Mouse (Mus musculus) heart, postnatal 0 days (tissue): ENCODE measurements around the gene Ccnb3. TPM values are rescaled to one million over a fixed set of nuclear protein-coding genes. Genes with fewer than 3 reads are reported as not detected.

Experiments
- ATAC-seq: fragments of 200-750 bp; cut with Nextera tagmentation; 2 replicates; pipeline ENCODE4 v1.8.0; 2017; ENCODE audit warnings: low read depth, moderate number of reproducible peaks, moderate library complexity; ENCODE audit not compliant: insufficient read depth
- DNase-seq: peaks from one replicate; pipeline ENCODE4 v3.0.0-alpha.2; 2016; ENCODE audit warnings: low spot score
- H3K27ac ChIP-seq: fragments of 300-500 bp; sonication (generic); 2 replicates; pipeline ENCODE4 v1.5.1; 2014; ENCODE audit warnings: low read depth, mild to moderate bottlenecking
- H3K27me3 ChIP-seq: fragments of 300-500 bp; sonication (generic); 2 replicates; pipeline ENCODE4 v1.6.1; 2014; ENCODE audit warnings: low read length, mixed read lengths; ENCODE audit not compliant: control insufficient read depth, insufficient read depth
- H3K36me3 ChIP-seq: fragments of 300-500 bp; sonication (generic); replicated peaks from 2 replicates; pipeline ENCODE4 v1.6.1; 2014; ENCODE audit warnings: low read length, mixed read lengths; ENCODE audit not compliant: control insufficient read depth, insufficient read depth
- H3K4me1 ChIP-seq: fragments of 300-500 bp; sonication (generic); 2 replicates; pipeline ENCODE4 v1.6.1; 2014; ENCODE audit warnings: antibody characterized with exemption; ENCODE audit not compliant: control insufficient read depth, insufficient read depth
- H3K4me2 ChIP-seq: fragments of 300-500 bp; sonication (generic); 2 replicates; pipeline ENCODE4 v1.6.1; 2014; ENCODE audit warnings: low read depth, mild to moderate bottlenecking, low read length, moderate library complexity
- H3K4me3 ChIP-seq: fragments of 300-500 bp; sonication (generic); 2 replicates; pipeline ENCODE4 v1.5.1; 2014; ENCODE audit warnings: low read depth, low read length
- H3K9ac ChIP-seq: fragments of 300-500 bp; sonication (generic); replicated peaks from 2 replicates; pipeline ENCODE4 v1.6.1; 2014; ENCODE audit warnings: low read depth, low read length, mixed read lengths
- H3K9me3 ChIP-seq: fragments of 300-500 bp; sonication (generic); replicated peaks from 2 replicates; pipeline ENCODE4 v1.6.1; 2016; ENCODE audit warnings: low read length; ENCODE audit not compliant: control insufficient read depth
- CTCF ChIP-seq: IDR thresholded peaks from 2 replicates; pipeline ENCODE4 v1.5.1; 2016; ENCODE audit warnings: antibody characterized with exemption, control low read depth, low read depth
- EP300 ChIP-seq: IDR thresholded peaks from 2 replicates; pipeline ENCODE4 v1.6.1; 2016; ENCODE audit warnings: antibody characterized with exemption, low read depth
- WGBS: fragments of 180-500 bp; shearing (Covaris S2); extraction: QIAGEN DNeasy Blood & Tissue Kit; methylation state at CpG from one replicate; pipeline ENCODE4 v1.1.7; 2014; 5-methylcytosine and 5-hydroxymethylcytosine counted together
- polyA plus RNA-seq: library from polyadenylated mRNA; unstranded; fragments of >200 nt; fragmentation: Nextera tagmentation; extraction: Ambion mirVana; gene quantifications from 2 replicates; pipeline ENCODE4 v1.2.1, GENCODE M21; 2015
- total RNA-seq: library from RNA; depleted of rRNA; stranded (reverse); fragments of >200 nt; gene quantifications from 2 replicates; pipeline ENCODE4 v1.2.3, GENCODE M21; 2014; ENCODE audit warnings: low replicate concordance; rRNA removed

The Ccnb3 gene
- total RNA-seq = 0.19 and 0.77 TPM in 2 replicates
- 0.05 and 0.10 TPM in 2 replicates for polyA plus RNA-seq

- H3K27me3 ChIP-seq = no peaks in the 10 kb centered on the region
- 93% methylated on average over 19 of the region's 19 CpGs for WGBS
- H3K9me3 ChIP-seq = no peaks in the 10 kb centered on the region
- no peaks in the 10 kb centered on the region for H3K36me3 ChIP-seq
- H3K4me1 ChIP-seq = no peaks in the 10 kb centered on the region
- H3K4me2 ChIP-seq = no peak within 1 kb of the TSS
- no peak within 1 kb of the TSS for H3K27ac ChIP-seq
- H3K9ac ChIP-seq = no peak within 1 kb of the TSS
- H3K4me3 ChIP-seq = no peak within 1 kb of the TSS
- ATAC-seq (no peak), DNase-seq (no peak)
- TF ChIP-seq EP300 (no peak), CTCF (no peak)
Observed at GRCm38 (mm10) chrX:7041519-7041918, at the start of gene Ccnb3. Gene Ccnb3, minus strand, starts transcription at chrX:7041619.

- H3K36me3 ChIP-seq = no peaks in the 10 kb centered on the region
- no peaks in the 10 kb centered on the region for H3K4me1 ChIP-seq
- H3K4me2 ChIP-seq = no peak overlapping the region
- H3K9me3 ChIP-seq = no peaks in the 10 kb centered on the region
- ATAC-seq (peak; percentile 73), DNase-seq (peak; percentile 76)
- H3K4me3 ChIP-seq = no peak overlapping the region
- TF ChIP-seq EP300 = no peak
- TF ChIP-seq CTCF = no peak
- H3K27ac ChIP-seq = peak overlapping the region; percentile 65
- H3K27me3 ChIP-seq = no peaks in the 10 kb centered on the region
- H3K9ac ChIP-seq = no peak overlapping the region
Observed at GRCm38 (mm10) chrX:7090323-7090722, 48.9 kb upstream of the Ccnb3 start.

- Histone ChIP-seq H3K4me3 (no peak overlapping the region), H3K4me2 (no peak overlapping the region), H3K36me3 (no peaks in the 10 kb centered on the region), H3K4me1 (no peaks in the 10 kb centered on the region), H3K27ac (no peak overlapping the region), H3K9ac (no peak overlapping the region), H3K27me3 (no peaks in the 10 kb centered on the region), H3K9me3 (no peaks in the 10 kb centered on the region)
- DNase-seq (no peak), ATAC-seq (no peak)
- 75% methylated on average over 1 of the region's 1 CpGs for WGBS
- TF ChIP-seq EP300 (no peak), CTCF (no peak)
Observed at GRCm38 (mm10) chrX:7085878-7086277, 44.5 kb upstream of the Ccnb3 start.

GRCm38 (mm10) chrX:7079820-7080429, 38.5 kb upstream of the Ccnb3 start:
- H3K4me2 ChIP-seq = no peak overlapping the region
- peak; percentile 11 for DNase-seq
- H3K4me1 ChIP-seq = no peaks in the 10 kb centered on the region; the same call in 1 of the 2 replicates
- H3K9ac ChIP-seq = no peak overlapping the region
- ATAC-seq = peak; percentile 73
- no peaks in the 10 kb centered on the region for H3K27me3 ChIP-seq
- no peaks in the 10 kb centered on the region for H3K9me3 ChIP-seq
- no peaks in the 10 kb centered on the region for H3K36me3 ChIP-seq
- WGBS = 26% methylated on average over 6 of the region's 6 CpGs
- TF ChIP-seq EP300 = no peak
- peak overlapping the region; percentile 38; the same call in 1 of the 2 replicates for H3K27ac ChIP-seq
- H3K4me3 ChIP-seq = no peak overlapping the region

GRCm38 (mm10) chrX:7068002-7068401, 26.6 kb upstream of the Ccnb3 start:
- Histone ChIP-seq H3K27ac (no peak overlapping the region), H3K9ac (no peak overlapping the region), H3K4me3 (no peak overlapping the region), H3K4me1 (no peaks in the 10 kb centered on the region), H3K27me3 (no peaks in the 10 kb centered on the region), H3K36me3 (no peaks in the 10 kb centered on the region), H3K9me3 (no peaks in the 10 kb centered on the region), H3K4me2 (no peak overlapping the region)
- TF ChIP-seq CTCF (no peak), EP300 (no peak)
- 67% methylated on average over 2 of the region's 2 CpGs for WGBS
- DNase-seq (no peak), ATAC-seq (no peak)

- WGBS = 89% methylated on average over 1 of the region's 1 CpGs
- no peak within 1 kb of the TSS for H3K9ac ChIP-seq
- ATAC-seq = no peak
- no peaks in the 10 kb centered on the region for H3K27me3 ChIP-seq
- H3K9me3 ChIP-seq = no peaks in the 10 kb centered on the region
- TF ChIP-seq EP300 (no peak), CTCF (no peak)
- no peak within 1 kb of the TSS for H3K4me2 ChIP-seq
- no peak within 1 kb of the TSS for H3K27ac ChIP-seq
- H3K4me1 ChIP-seq = no peaks in the 10 kb centered on the region
- H3K36me3 ChIP-seq = no peaks in the 10 kb centered on the region
- DNase-seq = no peak
- no peak within 1 kb of the TSS for H3K4me3 ChIP-seq
Observed at GRCm38 (mm10) chrX:7067219-7067618, 25.8 kb upstream of the Ccnb3 start, which contains the start of gene Akap4. Gene Akap4, plus strand, starts transcription at chrX:7067519.
